Mouse (Mus musculus) midbrain, embryonic 16.5 days (tissue): ENCODE data around the gene Iqce. TPM values are rescaled to one million over a fixed set of nuclear protein-coding genes. Genes with fewer than 3 reads are reported as not detected.

Source experiments
- ATAC-seq: fragments of 200-750 bp; cut with Nextera tagmentation; 2 replicates; pipeline ENCODE4 v1.8.0; 2017; ENCODE audit warnings: moderate TSS enrichment
- H3K27ac ChIP-seq: fragments of 300-500 bp; sonication (generic); 2 replicates; pipeline ENCODE4 v1.5.1; 2014; ENCODE audit warnings: mild to moderate bottlenecking, low read length, mixed read lengths
- H3K27me3 ChIP-seq: fragments of 300-500 bp; sonication (generic); 2 replicates; pipeline ENCODE4 v1.6.1; 2014; ENCODE audit warnings: low read depth, low read length, mixed read lengths; ENCODE audit not compliant: control insufficient read depth, insufficient read depth
- H3K36me3 ChIP-seq: fragments of 300-500 bp; sonication (generic); 2 replicates; pipeline ENCODE4 v1.6.1; 2014; ENCODE audit warnings: mild to moderate bottlenecking, low read length, moderate library complexity, mixed read lengths; ENCODE audit not compliant: control insufficient read depth, insufficient read depth
- H3K4me1 ChIP-seq: fragments of 300-500 bp; sonication (generic); 2 replicates; pipeline ENCODE4 v1.6.1; 2014; ENCODE audit warnings: mild to moderate bottlenecking, low read length, mixed read lengths; ENCODE audit not compliant: control insufficient read depth, insufficient read depth
- H3K4me2 ChIP-seq: fragments of 300-500 bp; sonication (generic); 2 replicates; pipeline ENCODE4 v1.6.1; 2014; ENCODE audit warnings: mild to moderate bottlenecking, low read length, mixed read lengths
- H3K4me3 ChIP-seq: fragments of 300-500 bp; sonication (generic); 2 replicates; pipeline ENCODE4 v1.5.1; 2014; ENCODE audit warnings: low read depth, mild to moderate bottlenecking, low read length, moderate library complexity, mixed read lengths
- H3K9ac ChIP-seq: fragments of 300-500 bp; sonication (generic); 2 replicates; pipeline ENCODE4 v1.6.1; 2014; ENCODE audit warnings: low read depth, low read length, mixed read lengths
- H3K9me3 ChIP-seq: fragments of 300-500 bp; sonication (generic); replicated peaks from 2 replicates; pipeline ENCODE4 v1.6.1; 2014; ENCODE audit warnings: mild to moderate bottlenecking, low read length, mixed read lengths; ENCODE audit not compliant: control insufficient read depth, poor library complexity, severe bottlenecking
- WGBS: fragments of 180-500 bp; shearing (Covaris S2); extraction: QIAGEN DNeasy Blood & Tissue Kit; methylation state at CpG from one replicate; pipeline ENCODE4 v1.1.7; 2014; 5-methylcytosine and 5-hydroxymethylcytosine counted together
- polyA plus RNA-seq: library from polyadenylated mRNA; unstranded; fragments of >200 nt; fragmentation: Nextera tagmentation; extraction: Ambion mirVana; gene quantifications from 2 replicates; pipeline ENCODE4 v1.2.1, GENCODE M21; 2015

Iqce gene
- polyA plus RNA-seq, 1 experiment from 2014 or later, result 31.5 TPM

- WGBS, result 18% methylated on average over 16 of the region's 16 CpGs
Observed at GRCm38 (mm10) chr5:140659607-140660272, 42.4 kb downstream of the Iqce start.

GRCm38 (mm10) chr5:140654096-140654845 lies 47.9 kb downstream of the Iqce start:
- no peak for ATAC-seq
- no peaks in the 10 kb centered on the region for H3K36me3 ChIP-seq
- 87% methylated on average over 15 of the region's 15 CpGs for WGBS
- H3K27me3 ChIP-seq, result no peaks in the 10 kb centered on the region
- H3K27ac ChIP-seq, result no peak overlapping the region
- peaks cover 8% of the 10 kb centered on the region for H3K4me1 ChIP-seq
- H3K4me2 ChIP-seq, result no peak overlapping the region
- H3K9ac ChIP-seq, result no peak overlapping the region
- H3K9me3 ChIP-seq, result no peaks in the 10 kb centered on the region
- H3K4me3 ChIP-seq, result no peak overlapping the region

More at GRCm38 (mm10) chr5:140659607-140660272, 42.4 kb downstream of the Iqce start:
- no peaks in the 10 kb centered on the region for H3K27me3 ChIP-seq
- H3K4me2 ChIP-seq, result peak overlapping the region; percentile 1; the same call in 1 of the 2 replicates
- no peaks in the 10 kb centered on the region for H3K9me3 ChIP-seq
- no peak overlapping the region for H3K4me3 ChIP-seq
- H3K4me1 ChIP-seq, result peaks cover 22% of the 10 kb centered on the region
- H3K36me3 ChIP-seq, result no peaks in the 10 kb centered on the region
- peak; percentile 89 for ATAC-seq
- H3K9ac ChIP-seq, result peak overlapping the region; percentile 13
- H3K27ac ChIP-seq, result peak overlapping the region; percentile 79

DNA sequence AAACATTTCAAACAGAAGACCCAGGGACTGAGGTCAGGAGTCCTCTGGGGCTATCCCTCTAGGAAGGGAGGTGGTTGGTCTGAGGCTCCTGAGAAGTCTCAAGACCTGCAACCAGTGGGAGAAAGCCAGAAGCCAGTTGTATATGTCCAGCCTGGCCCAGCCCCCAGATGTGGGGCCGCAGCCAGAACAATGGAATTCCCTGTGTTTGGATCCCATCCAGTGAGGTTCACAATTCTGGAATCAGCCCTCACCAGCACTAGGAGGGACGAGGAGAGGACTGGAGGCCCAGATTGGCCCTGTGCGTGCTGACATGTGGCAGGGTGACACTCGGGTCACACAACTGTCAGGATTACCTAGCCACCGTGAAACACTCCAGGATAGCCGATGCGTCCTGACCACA lies 49.6 kb downstream of the Iqce start:
- H3K9ac ChIP-seq, result no peak overlapping the region
- no peaks in the 10 kb centered on the region for H3K36me3 ChIP-seq
- peaks cover 8% of the 10 kb centered on the region for H3K4me1 ChIP-seq
- no peak overlapping the region for H3K4me2 ChIP-seq
- 74% methylated on average over 7 of the region's 7 CpGs for WGBS
- H3K9me3 ChIP-seq, result no peaks in the 10 kb centered on the region
- no peak overlapping the region for H3K27ac ChIP-seq
- H3K4me3 ChIP-seq, result no peak overlapping the region
- no peaks in the 10 kb centered on the region for H3K27me3 ChIP-seq
- no peak for ATAC-seq

DNA sequence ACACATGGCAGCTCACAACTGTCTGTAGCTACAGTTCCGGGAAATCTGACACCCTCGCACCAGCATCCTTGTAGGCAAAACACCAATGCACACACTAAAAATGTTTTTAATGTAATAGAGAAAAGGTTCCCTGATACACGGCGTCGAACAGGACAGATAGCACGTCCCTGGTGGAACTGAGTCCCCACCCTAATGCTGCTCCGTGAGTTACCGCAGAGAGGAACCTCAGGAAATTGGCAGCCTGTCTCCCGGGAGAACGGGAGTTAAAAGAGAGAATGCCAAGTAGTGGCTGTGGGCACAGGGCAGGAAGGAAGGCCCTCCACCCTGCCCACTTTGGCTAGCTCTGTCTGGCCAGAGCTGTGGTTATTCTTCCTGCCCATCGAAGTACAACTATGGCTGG lies 50.9 kb downstream of the Iqce start:
- peaks cover 21% of the 10 kb centered on the region for H3K4me1 ChIP-seq
- no peak overlapping the region for H3K9ac ChIP-seq
- no peaks in the 10 kb centered on the region for H3K9me3 ChIP-seq
- ATAC-seq, result no peak
- WGBS, result 80% methylated on average over 11 of the region's 11 CpGs
- H3K4me2 ChIP-seq, result no peak overlapping the region
- no peaks in the 10 kb centered on the region for H3K27me3 ChIP-seq
- H3K36me3 ChIP-seq, result no peaks in the 10 kb centered on the region
- no peak overlapping the region for H3K4me3 ChIP-seq
- H3K27ac ChIP-seq, result no peak overlapping the region

DNA sequence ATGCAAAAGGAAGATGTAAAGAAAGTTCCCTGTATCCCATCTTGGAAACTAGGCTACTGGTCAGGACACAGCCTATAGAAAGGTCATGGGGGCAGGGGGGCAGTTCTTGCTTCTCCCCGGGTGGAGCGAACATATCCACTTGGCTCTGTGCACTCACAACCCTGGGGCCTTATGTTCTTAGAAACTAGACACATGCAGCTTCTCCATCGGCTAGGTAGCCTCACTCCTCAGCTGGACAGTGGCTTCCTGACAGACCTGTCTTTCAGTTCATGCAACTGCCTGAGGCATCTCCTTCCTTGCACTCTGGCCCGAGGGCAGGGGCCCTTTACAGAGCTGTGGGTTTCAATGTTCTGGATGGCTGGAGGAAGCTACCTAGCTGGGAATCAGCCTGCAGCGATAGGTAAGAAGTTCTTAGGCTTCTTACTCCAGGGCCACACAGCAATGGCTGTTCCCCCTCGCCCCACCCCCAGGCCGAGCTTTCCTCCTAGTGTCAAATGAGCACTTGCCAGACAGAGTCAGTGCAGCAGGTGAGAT lies 52.2 kb downstream of the Iqce start:
- Histone ChIP-seq H3K4me1 (peaks cover 34% of the 10 kb centered on the region), H3K36me3 (no peaks in the 10 kb centered on the region), H3K4me3 (no peak overlapping the region), H3K4me2 (peak overlapping the region; percentile 76), H3K27ac (peak overlapping the region; percentile 90; the same call in 1 of the 2 replicates), H3K9me3 (no peaks in the 10 kb centered on the region), H3K9ac (peak overlapping the region; percentile 68; the same call in 1 of the 2 replicates), H3K27me3 (no peaks in the 10 kb centered on the region)
- ATAC-seq, result no peak
- 65% methylated on average over 7 of the region's 7 CpGs for WGBS

- Histone ChIP-seq H3K4me1 (peaks cover 39% of the 10 kb centered on the region), H3K9me3 (no peaks in the 10 kb centered on the region), H3K27me3 (no peaks in the 10 kb centered on the region), H3K4me2 (peak overlapping the region; percentile 76), H3K36me3 (no peaks in the 10 kb centered on the region), H3K27ac (peak overlapping the region; percentile 95), H3K9ac (peak overlapping the region; percentile 68), H3K4me3 (peak overlapping the region; percentile 90)
- 2% methylated on average over 21 of the region's 26 CpGs for WGBS
- ATAC-seq, result peak; percentile 94
Observed at GRCm38 (mm10) chr5:140649101-140649667, 53.0 kb downstream of the Iqce start.

GRCm38 (mm10) chr5:140648519-140649100 lies 53.6 kb downstream of the Iqce start, which contains the start of gene Ttyh3:
Gene Ttyh3 (minus strand): TSS chr5:140649031.
- H3K9ac ChIP-seq, result peak within 1 kb of the TSS; percentile 100
- H3K4me1 ChIP-seq, result peaks cover 39% of the 10 kb centered on the region
- peak within 1 kb of the TSS; percentile 98 for H3K4me2 ChIP-seq
- WGBS, result under 1% methylated on average over 48 of the region's 62 CpGs
- H3K9me3 ChIP-seq, result no peaks in the 10 kb centered on the region
- no peak; the same call in 1 of the 2 replicates for ATAC-seq
- H3K4me3 ChIP-seq, result peak within 1 kb of the TSS; percentile 90
- H3K36me3 ChIP-seq, result no peaks in the 10 kb centered on the region
- H3K27me3 ChIP-seq, result no peaks in the 10 kb centered on the region
- peak within 1 kb of the TSS; percentile 95 for H3K27ac ChIP-seq

GRCm38 (mm10) chr5:140647821-140648518 lies 54.2 kb downstream of the Iqce start:
- 0% methylated on average over 13 of the region's 13 CpGs for WGBS
- peaks cover 42% of the 10 kb centered on the region for H3K4me1 ChIP-seq
- no peaks in the 10 kb centered on the region for H3K9me3 ChIP-seq

More at GRCm38 (mm10) chr5:140647821-140648518, 54.2 kb downstream of the Iqce start:
- H3K9ac ChIP-seq, result peak overlapping the region; percentile 100
- H3K36me3 ChIP-seq, result no peaks in the 10 kb centered on the region
- peak overlapping the region; percentile 98 for H3K4me2 ChIP-seq
- peak overlapping the region; percentile 90 for H3K4me3 ChIP-seq
- no peaks in the 10 kb centered on the region for H3K27me3 ChIP-seq
- H3K27ac ChIP-seq, result peak overlapping the region; percentile 95
- peak; percentile 26 for ATAC-seq
